Mouse (Mus musculus) small intestine, adult 2 months (tissue): ENCODE measurements around the gene Gm28635.
A peak's percentile ranks its signal among the peaks of the same experiment; 100 is the strongest.

Experiments
- CTCF ChIP-seq: fragments of 200-500 bp; IDR thresholded peaks from 2 replicates; pipeline ENCODE4 v1.5.1; 2012; ENCODE audit warnings: low read depth, mild to moderate bottlenecking, control low read depth, inconsistent platforms, low read length, moderate library complexity, mixed read lengths; ENCODE audit not compliant: insufficient replicate concordance, insufficient read length; ENCODE audit errors: extremely low read depth
- POLR2A ChIP-seq: fragments of 200-500 bp; IDR thresholded peaks from 2 replicates; pipeline ENCODE4 v1.6.1; 2012; ENCODE audit warnings: low read depth, mild to moderate bottlenecking, control low read depth, inconsistent platforms, low read length, moderate library complexity

- TF ChIP-seq CTCF (peak; percentile 35; the same call in 1 of the 2 replicates), POLR2A (no peak)
Observed at GRCm38 (mm10) chr2:84662866-84663265, 15.0 kb downstream of the Gm28635 start.
